ENCODE assay signal across 13 mouse cellular contexts in genomic region chr14:34718150-34718549, GRCm38 (mm10).
"Had no signal": no experiment of that assay in that cellular context is flagged by ENCODE, and none has a peak within 500 bp of the region (broad histone marks: within the 10 kb centered on the region; RNA-seq: fewer than 3 reads in every experiment).

No protein-coding gene starts in this region.

- DNase-seq: kidney, adult 2 months; kidney, postnatal 14 days; lung, postnatal 14 days; right cerebral cortex, postnatal 14 days; thymus, postnatal 36 days had no signal

- H3K36me3 ChIP-seq: midbrain, embryonic 15.5 days had no signal

- H3K4me1 ChIP-seq: kidney, embryonic 15.5 days; limb, embryonic 12.5 days; lung, embryonic 15.5 days; midbrain, embryonic 10.5 days; midbrain, embryonic 15.5 days; neural tube, embryonic 13.5 days had no signal

- H3K9me3 ChIP-seq: kidney, embryonic 15.5 days; limb, embryonic 12.5 days; lung, embryonic 15.5 days; midbrain, embryonic 10.5 days; midbrain, embryonic 15.5 days; neural tube, embryonic 13.5 days had no signal

- ATAC-seq: intestine, embryonic 16.5 days; midbrain, embryonic 15.5 days had no signal

- H3K27ac ChIP-seq: kidney, embryonic 15.5 days; limb, embryonic 12.5 days; lung, embryonic 15.5 days; macrophage; midbrain, embryonic 10.5 days; midbrain, embryonic 15.5 days; neural tube, embryonic 13.5 days had no signal

- H3K4me3 ChIP-seq: kidney, embryonic 15.5 days; limb, embryonic 12.5 days; lung, embryonic 15.5 days; midbrain, embryonic 10.5 days; midbrain, embryonic 15.5 days; neural tube, embryonic 13.5 days had no signal

- H3K4me2 ChIP-seq: kidney, embryonic 15.5 days; limb, embryonic 12.5 days; lung, embryonic 15.5 days; midbrain, embryonic 15.5 days; neural tube, embryonic 13.5 days had no signal

- H3K9ac ChIP-seq: kidney, embryonic 15.5 days; limb, embryonic 12.5 days; lung, embryonic 15.5 days; midbrain, embryonic 15.5 days; neural tube, embryonic 13.5 days had no signal

- H3K27me3 ChIP-seq: kidney, embryonic 15.5 days; limb, embryonic 12.5 days; lung, embryonic 15.5 days; midbrain, embryonic 15.5 days; neural tube, embryonic 13.5 days had no signal
